Mouse (Mus musculus) liver, postnatal 0 days (tissue): ENCODE data around the gene Sertad2.

Source experiments
- CTCF ChIP-seq: sonication (generic); IDR thresholded peaks from 2 replicates; pipeline ENCODE4 v1.5.1; 2016; ENCODE audit warnings: antibody characterized with exemption, low read depth
- EP300 ChIP-seq: IDR thresholded peaks from 2 replicates; pipeline ENCODE4 v1.6.1; 2016; ENCODE audit warnings: antibody characterized with exemption, low read depth, mild to moderate bottlenecking

DNA sequence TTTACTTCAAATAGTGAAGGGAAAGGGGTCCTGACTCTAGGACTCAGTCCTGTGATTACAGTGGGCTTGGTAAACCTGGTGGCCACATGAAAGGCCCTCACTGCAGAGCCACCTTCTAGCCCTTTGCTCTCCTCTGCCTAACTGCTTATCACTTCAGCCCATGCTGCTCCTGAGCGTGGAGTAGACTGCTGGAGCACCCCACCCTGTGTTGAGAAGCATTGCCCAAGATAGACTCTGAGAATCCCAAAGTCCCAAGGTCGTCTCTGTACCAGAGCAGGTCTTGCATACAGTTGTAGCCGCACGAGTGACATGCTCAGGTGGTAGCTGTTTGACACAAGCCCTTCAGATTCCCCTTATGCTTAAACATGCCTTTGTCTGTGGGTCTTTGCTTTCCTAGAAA, 93.1 kb downstream of the Sertad2 start:
- TF ChIP-seq EP300, result peak; percentile 70; the same call in 1 of the 2 replicates
- 0 out of 2 replicates have a peak, but pooled peaks have one; percentile 19 for TF ChIP-seq CTCF
